Mouse (Mus musculus) adrenal gland, postnatal 0 days (tissue): ENCODE measurements around the gene Iqcc. TPM values are rescaled to one million over a fixed set of nuclear protein-coding genes. Genes with fewer than 3 reads are reported as not detected.

Source experiments
- polyA plus RNA-seq: library from polyadenylated mRNA; unstranded; fragments of >200 nt; fragmentation: Nextera tagmentation; extraction: Ambion mirVana; gene quantifications from 2 replicates; pipeline ENCODE4 v1.2.1, GENCODE M21; 2015

Gene Iqcc
- 33.2 and 39.9 TPM in 2 replicates for polyA plus RNA-seq

GRCm38 (mm10) chr4:129618786-129619691 is at the start of gene Iqcc:
Gene Iqcc, minus strand, starts transcription at chr4:129619099.

DNA sequence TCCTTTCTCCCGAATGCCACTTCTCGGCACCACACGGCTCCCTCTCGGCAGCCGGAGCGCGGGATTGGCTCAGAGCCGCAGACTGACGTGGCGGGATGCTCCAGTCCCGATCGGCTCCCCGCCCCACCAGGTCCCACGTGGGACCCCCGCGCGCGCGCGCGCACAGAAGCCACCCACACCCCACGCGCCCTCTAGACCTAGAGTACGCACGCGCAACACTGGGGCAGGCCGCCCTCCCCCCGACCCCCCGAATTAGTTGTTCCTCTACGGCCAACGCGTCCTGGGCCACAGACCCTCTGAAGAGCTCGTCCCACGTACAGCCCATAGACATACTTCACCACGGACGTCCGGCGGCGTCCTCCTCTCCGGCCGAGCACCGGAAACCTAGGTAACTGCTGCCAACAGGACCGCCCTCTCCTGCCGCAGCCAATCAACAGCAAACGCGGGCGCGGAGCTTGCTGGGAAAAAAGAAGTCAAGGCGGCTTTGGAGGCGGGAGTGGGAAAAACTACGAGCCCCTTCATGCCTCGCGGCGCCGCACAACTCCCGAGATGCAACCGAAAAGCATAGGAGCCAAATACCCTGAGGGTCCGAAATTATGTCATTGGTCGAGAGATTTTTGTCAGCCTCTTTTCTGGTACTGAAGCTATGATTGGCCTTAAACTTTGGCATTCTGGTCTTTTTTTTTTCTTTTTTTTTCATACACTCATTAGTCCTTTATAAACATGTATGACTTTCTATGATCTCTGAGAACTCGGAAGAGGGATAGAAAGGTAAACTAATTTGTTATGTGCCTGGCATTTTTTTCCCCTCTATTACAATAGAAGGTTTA is 22.0 kb upstream of the Iqcc start, which contains the start of gene Txlna:
Gene Txlna (minus strand): TSS at position 428 of the 830 bp plus-strand sequence.

GRCm38 (mm10) chr4:129623681-129624091 is 4.8 kb upstream of the Iqcc start, which contains the start of gene Ccdc28b:
Gene Ccdc28b, minus strand, starts transcription at chr4:129623947.

GRCm38 (mm10) chr4:129614093-129614492 is 4.8 kb downstream of the Iqcc start, which contains the start of gene Dcdc2b:
Gene Dcdc2b, minus strand, starts transcription at chr4:129614257.

GRCm38 (mm10) chr4:129600233-129601158 is 18.4 kb downstream of the Iqcc start, which contains the start of the genes Eif3i and Tmem234:
Gene Eif3i, minus strand, starts transcription at chr4:129600648.
Gene Tmem234, plus strand, starts transcription at chr4:129600668.

GRCm38 (mm10) chr4:129578466-129578865 is 40.4 kb downstream of the Iqcc start, which contains the start of gene Fam167b:
Gene Fam167b, minus strand, starts transcription at chr4:129578549.

GRCm38 (mm10) chr4:129573430-129573829 is 45.5 kb downstream of the Iqcc start, which contains the start of gene Lck:
Gene Lck, minus strand, starts transcription at chr4:129573641.

Other genes with a start within 250 kb of the Iqcc start
- gene Zbtb8a, start 241.0 kb downstream of the Iqcc start, polyA plus RNA-seq, result 12.2 and 13.0 TPM in 2 replicates
- gene Zbtb8b, start 178.2 kb downstream of the Iqcc start, polyA plus RNA-seq, result 1.0 and 1.4 TPM in 2 replicates
- 24.8 and 39.6 TPM in 2 replicates for gene Bsdc1, start 157.5 kb downstream of the Iqcc start, polyA plus RNA-seq
- gene Tssk3, start 128.1 kb downstream of the Iqcc start, polyA plus RNA-seq, result not detected in 2 replicates
- gene Fam229a, start 127.9 kb downstream of the Iqcc start, polyA plus RNA-seq, result not detected in 2 replicates
- gene Marcksl1, start 105.5 kb downstream of the Iqcc start, polyA plus RNA-seq, result 303 and 354 TPM in 2 replicates
- 88.2 and 99.4 TPM in 2 replicates for gene Hdac1, start 76.4 kb downstream of the Iqcc start, polyA plus RNA-seq
- gene Lck, start 45.5 kb downstream of the Iqcc start, polyA plus RNA-seq, result 6.8 and 7.9 TPM in 2 replicates
- 22.2 and 39.7 TPM in 2 replicates for gene Fam167b, start 40.5 kb downstream of the Iqcc start, polyA plus RNA-seq
- 222 and 224 TPM in 2 replicates for gene Eif3i, start 18.5 kb downstream of the Iqcc start, polyA plus RNA-seq
- gene Tmem234, start 18.4 kb downstream of the Iqcc start, polyA plus RNA-seq, result 182 and 197 TPM in 2 replicates
- 1.2 and 2.5 TPM in 2 replicates for gene Dcdc2b, start 4.8 kb downstream of the Iqcc start, polyA plus RNA-seq
- gene Ccdc28b, start 4.8 kb upstream of the Iqcc start, polyA plus RNA-seq, result 81.5 and 114 TPM in 2 replicates
- 22.5 and 30.2 TPM in 2 replicates for gene Txlna, start 22.0 kb upstream of the Iqcc start, polyA plus RNA-seq
- 7.9 and 10.0 TPM in 2 replicates for gene Kpna6, start 53.7 kb upstream of the Iqcc start, polyA plus RNA-seq
- 5.7 and 7.7 TPM in 2 replicates for gene Tmem39b, start 77.7 kb upstream of the Iqcc start, polyA plus RNA-seq
- gene Khdrbs1, start 123.2 kb upstream of the Iqcc start, polyA plus RNA-seq, result 51.5 and 60.2 TPM in 2 replicates
- 372 and 588 TPM in 2 replicates for gene Ptp4a2, start 192.1 kb upstream of the Iqcc start, polyA plus RNA-seq